Mouse (Mus musculus): Measurements from ENCODE around the gene Olfr1368.

DNA sequence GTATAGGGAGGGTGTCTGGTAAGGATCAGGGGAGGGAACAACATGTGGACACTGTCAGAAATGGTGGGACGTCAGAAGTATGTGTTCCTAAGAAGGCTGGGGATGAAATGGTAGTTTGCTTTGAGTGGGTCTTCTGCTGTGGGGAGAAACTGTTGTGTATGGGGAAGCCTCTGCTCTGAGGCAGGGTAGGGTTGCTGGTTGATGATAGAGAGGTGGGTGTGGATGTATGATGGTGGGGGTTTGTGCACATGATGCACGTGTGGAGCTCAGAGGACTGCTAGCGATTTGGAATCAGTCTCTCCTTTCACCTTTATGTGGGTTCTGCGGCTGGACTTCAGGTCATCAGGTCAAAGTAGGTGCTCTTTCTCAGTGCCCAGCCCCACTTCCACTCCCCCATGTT lies 39.9 kb upstream of the Olfr1368 start:
- TF ChIP-seq CTCF (IDR thresholded peaks at IDR 0.05; ENCODE audit: low read depth), result no peak
- TF ChIP-seq EP300 (IDR thresholded peaks at IDR 0.05; ENCODE audit: low read depth), result no peak
